Mouse (Mus musculus) adrenal gland (tissue): ENCODE results near the gene Tnfrsf18.

ENCODE experiments used
- intact Hi-C: fragments of 180-260 bp; cut with DNase I; formaldehyde crosslinking; loops from one replicate; pipeline ENCODE4 v1.15.1; 2025
- microRNA-seq, 2 experiments: library from miRNA; unstranded; fragments of <30 nt; microRNA quantifications; one replicate each; pipeline ENCODE4; 2019

The Tnfrsf18 gene

DNA sequence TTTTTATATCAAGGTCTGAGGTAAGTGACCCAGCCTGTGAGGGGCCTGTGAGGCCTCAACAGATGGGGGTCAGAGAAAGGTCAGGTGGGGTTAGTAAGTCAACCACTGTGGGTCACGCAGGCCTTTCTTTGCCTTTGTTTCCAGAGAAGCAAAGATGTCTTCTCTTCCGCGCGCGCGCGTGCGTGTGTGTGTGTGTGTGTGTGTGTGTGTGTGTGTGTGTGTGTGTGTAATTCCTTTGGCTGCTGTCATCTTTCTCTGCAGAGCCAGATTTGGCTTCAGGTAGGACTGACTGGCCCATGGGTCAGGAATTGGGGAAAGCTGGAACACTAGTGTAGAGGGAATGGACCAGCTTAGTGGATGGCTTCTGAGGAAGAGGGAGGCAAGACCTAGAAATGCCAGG, 43.7 kb downstream of the Tnfrsf18 start:
- intact Hi-C loops = no loop called here

DNA sequence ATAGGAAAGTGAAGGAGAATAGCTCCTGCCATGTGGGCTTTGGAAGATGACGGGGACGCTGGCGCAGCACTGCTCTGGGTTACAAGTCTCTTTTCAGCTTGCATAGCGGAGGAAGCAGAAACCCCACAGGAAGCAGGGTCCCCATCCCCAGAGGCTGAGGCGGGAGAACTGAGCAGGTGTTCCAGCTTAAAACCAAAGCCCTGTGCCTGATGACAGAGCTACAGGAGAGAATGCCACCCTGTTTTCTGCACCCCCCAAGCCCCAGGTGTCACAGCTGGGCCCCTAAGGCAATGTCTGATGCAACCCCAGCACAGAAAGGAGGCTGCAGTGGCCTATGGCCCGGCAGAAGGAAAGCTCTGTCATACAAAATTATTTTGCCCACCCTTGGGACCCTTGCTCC, 44.3 kb downstream of the Tnfrsf18 start:
- intact Hi-C loops = no loop called here

DNA sequence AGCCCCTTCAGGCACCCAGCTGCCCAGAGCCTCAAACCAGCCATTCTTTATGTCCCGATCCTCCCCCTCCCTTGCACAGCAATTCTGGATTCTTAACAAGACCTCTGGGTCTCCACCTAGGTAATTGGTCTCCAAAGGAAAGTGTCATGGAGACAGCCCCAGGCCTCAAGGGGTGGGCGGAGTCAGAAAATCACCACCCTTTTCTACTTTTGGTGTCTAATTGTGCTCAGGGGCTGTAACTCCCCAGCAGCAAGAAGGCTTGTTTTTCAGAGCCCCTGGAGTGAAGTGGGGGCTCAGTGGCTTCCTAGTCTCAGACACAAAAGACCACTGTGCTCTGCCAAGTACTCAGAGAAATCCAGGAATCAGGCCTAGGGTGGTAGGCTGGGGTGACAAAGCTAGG, 44.8 kb downstream of the Tnfrsf18 start:
- intact Hi-C loops = no loop called here

DNA sequence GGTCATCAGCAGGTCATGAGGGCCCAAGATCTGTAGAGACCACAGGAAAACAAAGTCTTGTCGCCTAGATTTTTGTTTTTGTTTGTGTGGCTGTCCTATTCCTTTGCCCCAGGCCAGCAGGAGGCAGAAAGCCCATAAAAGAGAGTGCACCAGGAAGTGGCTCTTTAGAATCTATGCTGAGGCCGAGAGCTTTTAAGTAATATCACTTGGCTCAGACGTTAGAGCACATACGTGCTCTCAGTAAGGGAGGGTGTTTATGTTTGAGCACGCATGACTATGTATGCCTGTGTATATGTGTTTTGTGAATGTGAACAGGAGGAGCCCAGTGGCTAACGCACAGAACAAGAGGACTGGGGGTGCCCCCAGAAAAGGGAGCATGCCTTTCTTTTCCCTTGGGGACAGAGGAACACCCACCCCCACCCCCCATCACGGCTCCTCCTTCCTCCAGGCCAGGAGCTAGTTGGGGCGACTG, 51.0 kb downstream of the Tnfrsf18 start:
- intact Hi-C loops = no loop called here

DNA sequence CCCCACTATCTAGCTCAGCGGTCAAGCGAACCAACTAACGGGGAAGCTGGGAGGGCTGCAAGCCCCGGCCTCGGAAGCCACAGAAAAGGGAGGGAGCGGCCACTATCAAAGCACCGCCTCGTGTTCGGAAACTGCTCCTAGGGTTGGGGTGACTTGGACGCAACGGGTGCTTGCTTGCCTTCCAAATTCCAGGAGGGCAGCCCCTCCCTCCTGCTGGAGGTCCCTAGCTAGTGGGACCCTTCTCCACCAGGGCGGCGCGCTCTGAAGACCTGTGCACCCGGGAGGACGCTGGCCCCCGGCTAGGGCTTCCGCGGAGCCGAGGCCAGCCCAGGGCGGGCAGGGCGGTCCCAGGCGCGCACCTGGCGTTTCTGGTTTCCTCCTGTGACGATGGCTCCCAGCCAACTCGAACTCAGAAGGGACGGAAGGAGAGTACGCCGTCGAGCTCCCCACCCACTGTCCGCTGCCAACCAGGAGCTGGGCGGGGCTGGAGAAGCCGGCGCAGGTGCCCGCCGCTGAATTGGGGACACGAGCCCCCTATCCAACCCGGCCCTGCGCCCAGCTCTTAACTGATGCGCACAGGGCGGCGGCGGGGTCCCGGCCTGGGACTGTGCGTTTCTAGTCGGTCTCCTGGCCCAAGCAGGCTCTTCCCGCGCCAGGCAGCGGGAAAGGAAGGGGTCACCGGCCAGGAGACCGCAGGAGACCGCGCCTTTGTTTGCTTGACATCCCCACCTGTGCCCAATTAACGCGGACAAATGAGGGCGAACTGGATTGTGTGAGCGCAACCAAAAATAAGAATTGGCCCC, 51.7 kb downstream of the Tnfrsf18 start:
- intact Hi-C loops = no loop called here

Small RNA genes within 50 kb of the gene (microRNA-seq; reads per million reads assigned to microRNA genes)
- gene Mir200a = 3.1 to 4.8 reads per million in 2 experiments
- gene Mir200b = 14.1 to 14.3 reads per million in 2 experiments
- 12.5 to 16.5 reads per million in 2 experiments for gene Mir429
